Mouse (Mus musculus) stomach, embryonic 14.5 days (tissue): ENCODE data around the gene Wnt8b. TPM values are rescaled to one million over a fixed set of nuclear protein-coding genes. Genes with fewer than 3 reads are reported as not detected.

ENCODE experiments used
- ATAC-seq: fragments of 200-750 bp; cut with Nextera tagmentation; 2 replicates; pipeline ENCODE4 v1.8.0; 2017; ENCODE audit warnings: low read depth, moderate TSS enrichment; ENCODE audit not compliant: insufficient number of reproducible peaks, insufficient read depth, low FRiP score
- H3K27ac ChIP-seq: fragments of 300-500 bp; sonication (generic); 2 replicates; pipeline ENCODE4 v1.5.1; 2014; ENCODE audit warnings: mild to moderate bottlenecking, low read length, moderate library complexity, mixed read lengths
- H3K27me3 ChIP-seq: fragments of 300-500 bp; sonication (generic); 2 replicates; pipeline ENCODE4 v1.6.1; 2014; ENCODE audit warnings: low read length, control low read depth, mixed read lengths; ENCODE audit not compliant: control insufficient read depth, insufficient read depth
- H3K36me3 ChIP-seq: fragments of 300-500 bp; sonication (generic); 2 replicates; pipeline ENCODE4 v1.6.1; 2014; ENCODE audit warnings: mild to moderate bottlenecking, control low read depth, low read length, moderate library complexity, mixed read lengths; ENCODE audit not compliant: control insufficient read depth, insufficient read depth
- H3K4me1 ChIP-seq: fragments of 300-500 bp; sonication (generic); 2 replicates; pipeline ENCODE4 v1.6.1; 2014; ENCODE audit warnings: low read length, control low read depth, mixed read lengths; ENCODE audit not compliant: control insufficient read depth, insufficient read depth
- H3K4me2 ChIP-seq: fragments of 300-500 bp; sonication (generic); replicated peaks from 2 replicates; pipeline ENCODE4 v1.6.1; 2014; ENCODE audit warnings: low read depth, low read length, control low read depth
- H3K4me3 ChIP-seq: fragments of 300-500 bp; sonication (generic); 2 replicates; pipeline ENCODE4 v1.5.1; 2014; ENCODE audit warnings: low read depth, low read length, control low read depth
- H3K9ac ChIP-seq: fragments of 300-500 bp; sonication (generic); replicated peaks from 2 replicates; pipeline ENCODE4 v1.6.1; 2014; ENCODE audit warnings: low read depth, mild to moderate bottlenecking, control low read depth, low read length, moderate library complexity, mixed read lengths
- H3K9me3 ChIP-seq: fragments of 300-500 bp; sonication (generic); 2 replicates; pipeline ENCODE4 v1.6.1; 2016; ENCODE audit warnings: low read depth, low read length, control low read depth; ENCODE audit not compliant: control insufficient read depth
- WGBS: fragments of 180-500 bp; shearing (Covaris S2); extraction: QIAGEN DNeasy Blood & Tissue Kit; methylation state at CpG from one replicate; pipeline ENCODE4 v1.1.7; 2014; 5-methylcytosine and 5-hydroxymethylcytosine counted together
- polyA plus RNA-seq: library from polyadenylated mRNA; unstranded; fragments of >200 nt; fragmentation: Nextera tagmentation; extraction: Ambion mirVana; gene quantifications from 2 replicates; pipeline ENCODE4 v1.2.1, GENCODE M21; 2014

Gene Wnt8b
- polyA plus RNA-seq, 1 experiment from 2014 or later: 0.46 TPM

DNA sequence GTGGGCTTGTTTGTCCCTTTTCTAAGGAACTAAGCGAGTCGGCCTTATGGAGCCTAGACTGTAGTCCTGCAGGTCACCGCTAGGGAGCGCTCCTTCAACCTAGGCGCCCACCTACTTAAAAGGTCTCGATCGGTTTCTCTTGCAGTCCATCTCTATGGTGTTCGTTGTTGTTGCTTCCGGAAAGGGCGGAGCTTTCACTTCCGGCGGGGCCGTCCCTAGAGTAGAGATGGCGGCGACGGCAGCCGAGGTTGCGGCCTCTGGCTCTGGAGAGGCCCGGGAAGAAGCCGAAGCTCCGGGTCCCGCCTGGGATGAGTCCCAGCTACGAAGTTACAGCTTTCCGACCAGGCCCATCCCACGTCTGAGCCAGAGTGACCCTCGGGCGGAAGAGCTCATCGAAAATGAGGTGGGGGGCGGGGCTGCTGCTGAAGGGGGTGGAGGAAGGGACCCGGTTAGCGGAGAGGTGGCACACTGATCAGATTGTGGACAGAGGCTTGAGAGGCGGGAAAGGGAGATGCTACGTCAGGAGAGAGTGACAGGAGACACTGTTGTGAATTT lies 69.5 kb downstream of the Wnt8b start, which contains the start of gene Hif1an:
Gene Hif1an (plus strand): TSS at position 199 of the 555 bp plus-strand sequence.
- peak; percentile 97 for ATAC-seq
- peak within 1 kb of the TSS; percentile 64 for H3K4me2 ChIP-seq
- peaks cover 15% of the 10 kb centered on the region; the same call in 1 of the 2 replicates for H3K4me1 ChIP-seq
- peak within 1 kb of the TSS; percentile 79 for H3K4me3 ChIP-seq
- no peaks in the 10 kb centered on the region for H3K9me3 ChIP-seq
- no peaks in the 10 kb centered on the region for H3K27me3 ChIP-seq
- H3K27ac ChIP-seq: peak within 1 kb of the TSS; percentile 49; the same call in 1 of the 2 replicates
- H3K36me3 ChIP-seq: peaks cover 27% of the 10 kb centered on the region
- under 1% methylated on average over 33 of the region's 33 CpGs for WGBS
- peak within 1 kb of the TSS; percentile 64 for H3K9ac ChIP-seq

Other genes with a start within 250 kb of the Wnt8b start
- 237 and 282 TPM in 2 replicates for gene Scd2, start 199.8 kb upstream of the Wnt8b start, polyA plus RNA-seq
- 0.10 and 0.25 TPM in 2 replicates for gene Scd4, start 160.4 kb upstream of the Wnt8b start, polyA plus RNA-seq
- 3.7 and 4.3 TPM in 2 replicates for gene Scd1, start 85.6 kb upstream of the Wnt8b start, polyA plus RNA-seq
- 0.36 and 0.67 TPM in 2 replicates for gene Sec31b, start 52.4 kb downstream of the Wnt8b start, polyA plus RNA-seq
- not detected in 2 replicates for gene Gm20538, start 59.4 kb downstream of the Wnt8b start, polyA plus RNA-seq
- 503 and 572 TPM in 2 replicates for gene Ndufb8, start 62.0 kb downstream of the Wnt8b start, polyA plus RNA-seq
- 29.0 and 31.3 TPM in 2 replicates for gene Hif1an, start 69.4 kb downstream of the Wnt8b start, polyA plus RNA-seq